Mouse (Mus musculus) cortical plate, adult 2 months (tissue): ENCODE measurements around the gene Sgsm1.
"Not testable (repeated sequence)": the region's sequence is repeated elsewhere in the genome, so short reads cannot be mapped to it uniquely, and the experiment has no call there.

Experiments
- CTCF ChIP-seq: fragments of 200-500 bp; IDR thresholded peaks from 2 replicates; pipeline ENCODE4 v1.5.1; 2011; ENCODE audit warnings: mild to moderate bottlenecking, control low read depth, low read length; ENCODE audit not compliant: insufficient read depth; ENCODE audit errors: extremely low read depth
- POLR2A ChIP-seq: fragments of 200-500 bp; IDR thresholded peaks from 2 replicates; pipeline ENCODE4 v1.6.1; 2011; ENCODE audit warnings: mild to moderate bottlenecking, low read length, control low read depth; ENCODE audit not compliant: insufficient read depth; ENCODE audit errors: extremely low read depth

DNA sequence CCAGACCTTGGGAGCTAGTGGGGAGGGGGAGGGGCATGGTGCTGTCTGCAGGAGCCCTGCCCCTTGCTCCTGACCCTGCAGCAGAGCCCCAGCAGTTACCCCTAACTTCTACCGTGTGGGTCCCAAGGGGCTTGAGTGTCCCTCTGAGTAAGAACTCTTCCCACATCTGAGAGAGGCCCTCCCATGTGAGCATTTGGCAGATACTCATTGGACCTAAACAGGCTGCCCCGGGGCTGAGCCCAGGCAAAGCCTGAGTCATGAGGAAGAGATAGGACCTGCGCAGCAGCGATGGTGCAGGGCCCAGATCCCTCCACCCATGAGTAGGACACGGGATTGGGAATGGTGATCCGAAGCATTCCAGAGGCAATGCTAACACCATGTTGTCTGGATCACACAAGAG lies 36.1 kb upstream of the Sgsm1 start:
- not testable (repeated sequence) for TF ChIP-seq POLR2A, CTCF
